8 mouse cellular contexts compared by ENCODE assay signal in the genomic region with DNA sequence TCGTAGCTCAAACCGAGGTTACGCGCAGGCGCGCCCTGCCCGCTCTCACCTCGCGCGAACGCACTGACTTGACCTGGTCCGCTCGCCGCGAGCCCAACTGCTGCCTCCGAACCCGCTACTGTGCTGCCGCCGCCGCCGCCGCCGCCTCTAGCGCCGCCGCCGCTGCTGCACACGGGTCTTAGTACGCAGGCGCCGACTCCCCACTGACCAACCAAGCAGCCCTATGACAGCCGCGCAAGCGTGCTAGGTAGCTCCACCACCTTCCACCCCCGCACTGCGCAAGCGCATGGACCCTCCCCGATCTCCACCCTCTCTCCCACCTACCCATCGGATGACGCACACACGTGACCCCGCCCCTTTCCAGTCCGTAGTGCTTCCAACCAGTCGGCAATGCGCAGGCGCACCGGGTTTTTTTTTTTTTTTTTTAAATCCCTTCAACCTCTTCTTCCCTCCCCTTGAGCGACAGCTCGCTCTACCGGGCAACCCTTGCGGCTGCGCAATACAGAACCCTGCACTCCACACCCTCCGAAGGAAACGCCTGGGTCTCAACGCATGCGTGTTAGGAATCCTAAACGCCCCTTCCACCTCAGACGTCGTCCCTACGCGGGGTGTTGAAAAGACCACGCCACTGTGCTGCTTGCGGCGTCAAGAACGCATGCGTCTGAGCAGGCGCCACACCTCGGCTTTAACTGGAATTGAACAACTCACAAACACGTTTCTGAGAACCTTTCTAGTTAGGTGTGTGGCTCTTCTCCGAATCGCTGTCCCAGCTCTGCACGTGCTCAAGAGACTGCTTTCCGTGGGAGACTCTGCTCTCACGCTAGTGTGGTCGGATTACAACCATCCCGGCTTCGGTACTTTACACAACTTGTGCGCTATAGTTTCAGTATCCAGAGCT. TPM values are rescaled to one million over a fixed set of nuclear protein-coding genes. Genes with fewer than 3 reads are reported as not detected.
A peak's percentile ranks its signal among the peaks of the same experiment; 100 is the strongest.
DNase-seq lines count a peak whose midpoint lies in the region; ATAC-seq and TF ChIP-seq lines count a peak whose summit lies in the region.

Gene Eif5a, minus strand, starts transcription at position 845 of the 898 bp plus-strand sequence.

- H3K27me3 ChIP-seq in hindbrain, embryonic 10.5 days (ENCODE audit: insufficient read depth, poor library complexity, severe bottlenecking) = no peaks in the 10 kb centered on the region
- no peaks in the 10 kb centered on the region for H3K27me3 ChIP-seq in lung, postnatal 0 days (replicated peaks; ENCODE audit: insufficient read depth, low read length)

- under 1% methylated on average over 78 of the region's 78 CpGs for WGBS in hindbrain, embryonic 10.5 days
- WGBS in lung, postnatal 0 days = under 1% methylated on average over 66 of the region's 78 CpGs

- H3K4me1 ChIP-seq in hindbrain, embryonic 10.5 days (replicated peaks) = peaks cover 37% of the 10 kb centered on the region
- peaks cover 8% of the 10 kb centered on the region; the same call in 1 of the 2 replicates for H3K4me1 ChIP-seq in lung, postnatal 0 days (ENCODE audit: insufficient read depth, low read depth, low read length)

- ATAC-seq in frontal cortex, adult (ENCODE audit: low TSS enrichment) = peak; percentile 93
- ATAC-seq in lung, postnatal 0 days = peak; percentile 95

- peak within 1 kb of the TSS; percentile 89 for H3K9ac ChIP-seq in lung, postnatal 0 days (replicated peaks; ENCODE audit: low read depth)

- peak; percentile 99 for DNase-seq in MN1 (ENCODE audit: low spot score)
- peak; percentile 100 for DNase-seq in cerebellum, adult 9-10 months
- DNase-seq in hindbrain, embryonic 10.5 days (ENCODE audit: low spot score) = peak; percentile 100
- peak; percentile 100 for DNase-seq in layer of hippocampus, adult 9-11 months
- DNase-seq in lung, postnatal 0 days (ENCODE audit: low spot score) = peak; percentile 100
- DNase-seq in ovary, postnatal 14 days (ENCODE audit: low spot score) = peak; percentile 100
- peak; percentile 100 for DNase-seq in thymus, postnatal 14 days

- no peaks in the 10 kb centered on the region for H3K9me3 ChIP-seq in hindbrain, embryonic 10.5 days
- no peaks in the 10 kb centered on the region for H3K9me3 ChIP-seq in lung, postnatal 0 days (ENCODE audit: low read length)

- peaks cover 34% of the 10 kb centered on the region for H3K36me3 ChIP-seq in hindbrain, embryonic 10.5 days
- peaks cover 19% of the 10 kb centered on the region for H3K36me3 ChIP-seq in lung, postnatal 0 days (ENCODE audit: insufficient read depth, low read length)

- peak within 1 kb of the TSS; percentile 91 for H3K4me3 ChIP-seq in hindbrain, embryonic 10.5 days
- H3K4me3 ChIP-seq in lung, postnatal 0 days (ENCODE audit: low read depth, low read length) = peak within 1 kb of the TSS; percentile 92

- no peak for TF ChIP-seq EP300 in lung, postnatal 0 days (IDR thresholded peaks at IDR 0.05)

- H3K4me2 ChIP-seq in lung, postnatal 0 days (replicated peaks; ENCODE audit: low read depth, low read length) = peak within 1 kb of the TSS; percentile 99

- TF ChIP-seq CTCF in lung, postnatal 0 days (IDR thresholded peaks at IDR 0.05) = peak; percentile 80

- H3K27ac ChIP-seq in hindbrain, embryonic 10.5 days = peak within 1 kb of the TSS; percentile 98
- peak within 1 kb of the TSS; percentile 96 for H3K27ac ChIP-seq in lung, postnatal 0 days (ENCODE audit: low read length)

RNA-seq across cellular contexts. Expression of gene Eif5a, which starts in this region (rescaled TPM):
- 2,350 and 2,667 TPM in 2 replicates for polyA plus RNA-seq in hindbrain, embryonic 10.5 days (2016; fragmentation: Nextera tagmentation; extraction: Ambion mirVana)
- 758 and 815 TPM in 2 replicates for polyA plus RNA-seq in lung, postnatal 0 days (2015; fragmentation: Nextera tagmentation; extraction: Ambion mirVana)

Comparison
In these comparisons a context has a peak if more than half of its experiments do, and no peak if none do; other contexts are left out.
1. Peak in every context shown above with its lines: DNase-seq, ATAC-seq, H3K4me3 ChIP-seq and H3K27ac ChIP-seq.